Mouse (Mus musculus) brain, embryonic 14.5 days (tissue): Measurements from ENCODE around the gene Tifa.

Experiments
- CTCF ChIP-seq: fragments of 200-500 bp; IDR thresholded peaks from 2 replicates; pipeline ENCODE4 v1.5.1; 2012; ENCODE audit warnings: inconsistent platforms, mild to moderate bottlenecking, moderate library complexity, borderline replicate concordance; ENCODE audit not compliant: insufficient read depth, insufficient read length; ENCODE audit errors: extremely low read depth
- POLR2A ChIP-seq: fragments of 200-500 bp; IDR thresholded peaks from 2 replicates; pipeline ENCODE4 v1.6.1; 2012; ENCODE audit warnings: mild to moderate bottlenecking, inconsistent platforms, borderline replicate concordance; ENCODE audit not compliant: poor library complexity, insufficient read depth, insufficient read length, severe bottlenecking; ENCODE audit errors: extremely low read depth

- TF ChIP-seq CTCF: no peak
- no peak for TF ChIP-seq POLR2A
These were observed 47.2 kb downstream of the Tifa start for GRCm38 (mm10) chr3:127836798-127837153.
